Mouse (Mus musculus) hindbrain, embryonic 15.5 days (tissue): ENCODE measurements at regions not wholly inside any gene's neighbourhood (a gene's known extent, or its start where the extent isn't known, plus 50 kb on each side); places are given as distances from the start of the nearest gene placed in this dataset.

Source experiments
- ATAC-seq: fragments of 200-750 bp; cut with Nextera tagmentation; 2 replicates; pipeline ENCODE4 v1.8.0; 2017; ENCODE audit warnings: low read depth, moderate number of reproducible peaks, moderate TSS enrichment; ENCODE audit not compliant: low FRiP score
- H3K27ac ChIP-seq: fragments of 300-500 bp; sonication (generic); replicated peaks from 2 replicates; pipeline ENCODE4 v1.5.1; 2015; ENCODE audit warnings: mild to moderate bottlenecking, inconsistent platforms
- H3K27me3 ChIP-seq: fragments of 300-500 bp; sonication (generic); 2 replicates; pipeline ENCODE4 v1.6.1; 2015; ENCODE audit warnings: control low read depth, inconsistent platforms
- H3K36me3 ChIP-seq: fragments of 300-500 bp; sonication (generic); 2 replicates; pipeline ENCODE4 v1.6.1; 2015; ENCODE audit warnings: control low read depth, inconsistent platforms
- H3K4me1 ChIP-seq: fragments of 300-500 bp; sonication (generic); replicated peaks from 2 replicates; pipeline ENCODE4 v1.6.1; 2015; ENCODE audit warnings: control low read depth, inconsistent platforms
- H3K4me2 ChIP-seq: fragments of 300-500 bp; sonication (generic); 2 replicates; pipeline ENCODE4 v1.6.1; 2015; ENCODE audit warnings: moderate library complexity, mild to moderate bottlenecking, inconsistent platforms
- H3K4me3 ChIP-seq: fragments of 300-500 bp; sonication (generic); 2 replicates; pipeline ENCODE4 v1.5.1; 2015; ENCODE audit warnings: mild to moderate bottlenecking, inconsistent platforms
- H3K9ac ChIP-seq: fragments of 300-500 bp; sonication (generic); 2 replicates; pipeline ENCODE4 v1.6.1; 2015; ENCODE audit warnings: inconsistent platforms
- H3K9me3 ChIP-seq: fragments of 300-500 bp; sonication (generic); 2 replicates; pipeline ENCODE4 v1.6.1; 2016; ENCODE audit warnings: control low read depth, inconsistent platforms
- WGBS: fragments of 180-500 bp; shearing (Covaris S2); methylation state at CpG from one replicate; pipeline ENCODE4 v1.1.7; 2015; 5-methylcytosine and 5-hydroxymethylcytosine counted together

GRCm38 (mm10) chr13:59216686-59217298 lies 368.2 kb downstream of the Agtpbp1 start:
- 69% methylated on average over 5 of the region's 5 CpGs for WGBS
- no peak overlapping the region for H3K9ac ChIP-seq
- no peaks in the 10 kb centered on the region for H3K36me3 ChIP-seq
- H3K4me1 ChIP-seq, result no peaks in the 10 kb centered on the region
- H3K9me3 ChIP-seq, result no peaks in the 10 kb centered on the region
- no peak overlapping the region for H3K4me2 ChIP-seq
- no peak overlapping the region for H3K4me3 ChIP-seq
- ATAC-seq, result no peak
- no peaks in the 10 kb centered on the region for H3K27me3 ChIP-seq
- no peak overlapping the region for H3K27ac ChIP-seq

DNA sequence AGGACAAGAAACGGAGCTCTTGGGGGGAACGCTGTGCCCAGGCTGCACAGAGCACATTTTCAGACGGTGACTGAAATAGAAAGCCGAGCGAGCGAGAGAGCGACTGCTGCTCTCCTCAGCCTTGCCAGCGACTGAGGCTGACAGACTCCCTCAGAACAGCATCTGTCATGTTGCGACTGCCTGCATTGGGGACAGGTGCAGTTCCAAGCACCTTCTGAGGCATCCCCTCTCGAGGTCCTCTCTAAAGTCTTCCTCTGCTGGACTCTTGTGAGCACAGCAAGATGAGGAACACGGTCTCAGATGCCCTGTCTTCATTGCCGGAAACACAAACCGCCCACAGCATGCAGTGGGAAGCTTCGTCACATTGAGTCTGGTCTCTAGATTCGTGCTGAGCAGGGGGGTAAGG lies 372.7 kb downstream of the Agtpbp1 start:
- H3K4me2 ChIP-seq, result no peak overlapping the region
- H3K9me3 ChIP-seq, result no peaks in the 10 kb centered on the region
- WGBS, result 78% methylated on average over 15 of the region's 15 CpGs
- no peak for ATAC-seq
- H3K4me3 ChIP-seq, result no peak overlapping the region
- no peaks in the 10 kb centered on the region for H3K36me3 ChIP-seq
- H3K27me3 ChIP-seq, result no peaks in the 10 kb centered on the region
- H3K4me1 ChIP-seq, result no peaks in the 10 kb centered on the region
- no peak overlapping the region for H3K9ac ChIP-seq
- no peak overlapping the region for H3K27ac ChIP-seq

DNA sequence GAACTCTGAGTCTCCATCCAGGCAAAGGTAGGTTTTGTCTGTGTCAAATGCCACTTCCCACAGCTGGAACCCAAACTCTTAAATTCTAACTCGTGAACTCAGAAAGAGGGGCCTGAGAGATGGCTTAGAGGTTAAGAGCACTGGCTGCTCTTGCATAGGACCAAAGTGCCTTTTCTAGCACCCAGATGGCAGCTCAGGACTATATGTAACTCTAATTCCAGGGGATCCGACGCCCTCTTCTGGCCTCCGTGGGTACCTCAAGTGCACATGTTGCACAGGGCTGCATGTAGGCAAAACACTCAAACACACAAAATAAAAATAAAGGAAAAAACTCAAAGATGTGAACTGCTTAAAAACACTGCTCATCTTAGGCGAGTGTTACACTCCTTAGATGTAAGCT lies 374.2 kb downstream of the Agtpbp1 start:
- Histone ChIP-seq H3K4me2 (no peak overlapping the region), H3K36me3 (no peaks in the 10 kb centered on the region), H3K9me3 (no peaks in the 10 kb centered on the region), H3K27ac (no peak overlapping the region), H3K9ac (no peak overlapping the region), H3K27me3 (no peaks in the 10 kb centered on the region), H3K4me3 (no peak overlapping the region), H3K4me1 (no peaks in the 10 kb centered on the region)
- 66% methylated on average over 5 of the region's 5 CpGs for WGBS
- ATAC-seq, result no peak

GRCm38 (mm10) chr13:59206186-59206585 lies 378.8 kb downstream of the Agtpbp1 start:
- Histone ChIP-seq H3K27me3 (no peaks in the 10 kb centered on the region), H3K4me2 (no peak overlapping the region), H3K9me3 (no peaks in the 10 kb centered on the region), H3K9ac (no peak overlapping the region), H3K27ac (no peak overlapping the region), H3K36me3 (no peaks in the 10 kb centered on the region), H3K4me1 (no peaks in the 10 kb centered on the region), H3K4me3 (no peak overlapping the region)
- ATAC-seq, result no peak
- WGBS, result 84% methylated on average over 3 of the region's 3 CpGs

- Histone ChIP-seq H3K36me3 (no peaks in the 10 kb centered on the region), H3K27me3 (no peaks in the 10 kb centered on the region), H3K4me3 (no peak overlapping the region), H3K9ac (no peak overlapping the region), H3K4me2 (no peak overlapping the region), H3K27ac (no peak overlapping the region), H3K4me1 (no peaks in the 10 kb centered on the region), H3K9me3 (no peaks in the 10 kb centered on the region)
- no peak for ATAC-seq
- 84% methylated on average over 2 of the region's 2 CpGs for WGBS
These were observed 380.5 kb downstream of the Agtpbp1 start for GRCm38 (mm10) chr13:59204506-59204905.

DNA sequence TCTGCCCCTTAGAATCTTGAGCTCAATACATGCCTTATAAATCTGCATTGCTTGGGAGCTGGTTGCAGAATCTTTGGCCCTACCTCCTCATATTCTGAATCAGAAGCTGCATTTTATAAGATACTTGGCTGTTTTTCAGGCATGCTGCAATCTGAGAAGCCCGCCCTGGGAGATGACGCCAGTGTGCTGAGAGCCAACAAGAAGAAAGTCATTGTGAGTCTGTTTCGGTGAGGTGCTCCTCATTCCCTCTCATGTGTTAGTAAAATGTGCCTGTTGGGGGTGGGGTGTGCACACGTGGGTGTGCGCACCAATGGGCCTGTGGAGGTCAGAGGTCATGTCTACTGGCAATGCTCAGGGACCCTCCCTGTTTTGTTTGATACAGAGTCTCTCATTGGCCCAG lies 388.7 kb downstream of the Agtpbp1 start:
- no peak overlapping the region for H3K9ac ChIP-seq
- H3K4me2 ChIP-seq, result no peak overlapping the region
- H3K9me3 ChIP-seq, result no peaks in the 10 kb centered on the region
- H3K36me3 ChIP-seq, result no peaks in the 10 kb centered on the region
- no peak for ATAC-seq
- no peaks in the 10 kb centered on the region for H3K27me3 ChIP-seq
- no peaks in the 10 kb centered on the region for H3K4me1 ChIP-seq
- no peak overlapping the region for H3K27ac ChIP-seq
- 75% methylated on average over 5 of the region's 5 CpGs for WGBS
- H3K4me3 ChIP-seq, result no peak overlapping the region

- Histone ChIP-seq H3K36me3 (no peaks in the 10 kb centered on the region), H3K4me2 (no peak overlapping the region), H3K27me3 (no peaks in the 10 kb centered on the region), H3K27ac (no peak overlapping the region), H3K4me3 (no peak overlapping the region), H3K9ac (no peak overlapping the region), H3K9me3 (no peaks in the 10 kb centered on the region), H3K4me1 (no peaks in the 10 kb centered on the region)
- ATAC-seq, result no peak
- WGBS, result 78% methylated on average over 11 of the region's 11 CpGs
These were observed 382.1 kb downstream of the Ntrk2 start for GRCm38 (mm10) chr13:59188431-59188830.
